ENCODE assay signal across 22 mouse cellular contexts in the genomic region with DNA sequence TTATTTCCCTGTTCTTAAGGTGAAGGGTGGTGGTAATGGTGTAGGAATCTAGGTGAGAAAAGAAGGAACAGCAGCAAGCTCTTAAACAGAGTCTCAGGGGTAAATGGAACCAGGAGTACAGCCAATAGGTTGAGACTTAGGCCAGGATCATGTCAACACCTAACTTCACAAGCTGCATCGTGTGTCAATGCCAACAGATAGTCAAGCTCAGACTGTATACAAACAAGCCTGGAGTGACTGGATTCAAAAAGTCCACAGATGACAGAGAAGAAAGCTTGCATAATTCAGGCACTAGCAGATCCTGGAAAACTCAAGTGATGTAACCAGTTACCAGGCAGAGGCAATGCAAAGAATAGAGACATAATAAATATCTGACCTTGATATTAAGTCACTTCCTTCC.
DNase-seq lines count a peak whose midpoint lies in the region; ATAC-seq and TF ChIP-seq lines count a peak whose summit lies in the region.
"Had no signal": no experiment of that assay in that cellular context is flagged by ENCODE, and none has a peak within 500 bp of the region (broad histone marks: within the 10 kb centered on the region; RNA-seq: fewer than 3 reads in every experiment).

No protein-coding gene starts in this region.

- no peak for TF ChIP-seq CTCF in gastrocnemius, adult 2 months (IDR thresholded peaks at IDR 0.05)
- no peak for TF ChIP-seq CTCF in liver, postnatal 0 days (IDR thresholded peaks at IDR 0.05; ENCODE audit: low read depth)

- WGBS in liver, postnatal 0 days (ENCODE audit: insufficient replicate concordance) = 50% methylated on average over 1 of the region's 1 CpGs
- WGBS in liver, embryonic 12.5 days (ENCODE audit: insufficient replicate concordance) = 54% methylated on average over 1 of the region's 1 CpGs

- ATAC-seq in liver, postnatal 0 days = peak; percentile 79
- ATAC-seq in liver, embryonic 12.5 days = no peak
- no peak for ATAC-seq in erythroblast, adult 5-6 weeks (replicated peaks; ENCODE audit: low FRiP score, poor library complexity, severe bottlenecking)
- ATAC-seq: intestine, embryonic 15.5 days had no signal

- no peaks in the 10 kb centered on the region for H3K9me3 ChIP-seq in liver, postnatal 0 days (ENCODE audit: low read length)
- no peaks in the 10 kb centered on the region for H3K9me3 ChIP-seq in liver, embryonic 12.5 days (replicated peaks)
- H3K9me3 ChIP-seq: hindbrain, embryonic 15.5 days; intestine, embryonic 15.5 days; limb, embryonic 10.5 days; liver, embryonic 13.5 days; midbrain, embryonic 12.5 days had no signal

- H3K9ac ChIP-seq in liver, postnatal 0 days (replicated peaks) = no peak overlapping the region
- no peak overlapping the region for H3K9ac ChIP-seq in liver, embryonic 12.5 days
- H3K9ac ChIP-seq: hindbrain, embryonic 15.5 days; intestine, embryonic 15.5 days; liver, embryonic 13.5 days; midbrain, embryonic 12.5 days had no signal

- intact Hi-C loops in gastrocnemius, adult 2 months (cut with DNase I) = loop anchor here (1.0 kb wide), 1 partner anchor 38 kb away; no protein-coding TSS in a partner anchor
- intact Hi-C loops in heart, postnatal 10 days (cut with DNase I) = loop anchor here (1.0 to 2.0 kb wide), 2 partner anchors 22 to 91 kb away; no protein-coding TSS in a partner anchor

- no peak for TF ChIP-seq EP300 in liver, postnatal 0 days (IDR thresholded peaks at IDR 0.05; ENCODE audit: low read depth)

- no peak overlapping the region for H3K4me3 ChIP-seq in gastrocnemius, adult 2 months
- H3K4me3 ChIP-seq in liver, postnatal 0 days (ENCODE audit: low read depth, low read length) = no peak overlapping the region
- H3K4me3 ChIP-seq in liver, embryonic 12.5 days = no peak overlapping the region
- H3K4me3 ChIP-seq: hindbrain, embryonic 15.5 days; intestine, embryonic 15.5 days; limb, embryonic 10.5 days; liver, embryonic 13.5 days; midbrain, embryonic 12.5 days; myocyte had no signal

- peak; percentile 38 for DNase-seq in gastrocnemius, adult 2 months
- no peak for DNase-seq in gastrocnemius, adult 8-10 months (ENCODE audit: low spot score in 2 of 2)
- DNase-seq in liver, postnatal 0 days = no peak
- peak; percentile 52 for DNase-seq in adipocyte (ENCODE audit: low spot score)
- DNase-seq in heart, postnatal 10 days = peak; percentile 76 to 83
- DNase-seq in Muller cell, postnatal 12 days (ENCODE audit: inconsistent ontology term) = no peak
- DNase-seq: adrenal gland, adult 8-10 months; cerebellum, adult 11-12 months; cerebellum, postnatal 14 days; embryo, embryonic 11 days; gastrocnemius, postnatal 10 days; kidney, postnatal 4 days; liver, embryonic 13.5 days; spleen, adult 18-20 months; thymus, postnatal 36 days had no signal

- H3K4me2 ChIP-seq in liver, postnatal 0 days (ENCODE audit: low read depth, low read length) = no peak overlapping the region
- no peak overlapping the region for H3K4me2 ChIP-seq in liver, embryonic 12.5 days
- H3K4me2 ChIP-seq: hindbrain, embryonic 15.5 days; intestine, embryonic 15.5 days; liver, embryonic 13.5 days; midbrain, embryonic 12.5 days had no signal

- no peaks in the 10 kb centered on the region for H3K4me1 ChIP-seq in liver, postnatal 0 days (ENCODE audit: insufficient read depth)
- no peaks in the 10 kb centered on the region for H3K4me1 ChIP-seq in liver, embryonic 12.5 days
- H3K4me1 ChIP-seq: hindbrain, embryonic 15.5 days; intestine, embryonic 15.5 days; limb, embryonic 10.5 days; liver, embryonic 13.5 days; midbrain, embryonic 12.5 days had no signal

- no peaks in the 10 kb centered on the region for H3K36me3 ChIP-seq in liver, postnatal 0 days (replicated peaks; ENCODE audit: insufficient read depth, low read length)
- no peaks in the 10 kb centered on the region for H3K36me3 ChIP-seq in liver, embryonic 12.5 days
- H3K36me3 ChIP-seq: hindbrain, embryonic 15.5 days; intestine, embryonic 15.5 days; limb, embryonic 10.5 days; liver, embryonic 13.5 days; midbrain, embryonic 12.5 days had no signal

- H3K27ac ChIP-seq in gastrocnemius, adult 2 months = peak overlapping the region; percentile 89
- H3K27ac ChIP-seq in liver, postnatal 0 days (ENCODE audit: low read depth) = peak overlapping the region; percentile 36; the same call in 1 of the 2 replicates
- no peak overlapping the region for H3K27ac ChIP-seq in liver, embryonic 12.5 days
- H3K27ac ChIP-seq: hindbrain, embryonic 15.5 days; intestine, embryonic 15.5 days; limb, embryonic 10.5 days; liver, embryonic 13.5 days; midbrain, embryonic 12.5 days had no signal

- no peaks in the 10 kb centered on the region for H3K27me3 ChIP-seq in liver, postnatal 0 days (ENCODE audit: insufficient read depth, low read length)
- H3K27me3 ChIP-seq in liver, embryonic 12.5 days (replicated peaks) = no peaks in the 10 kb centered on the region
- H3K27me3 ChIP-seq: hindbrain, embryonic 15.5 days; intestine, embryonic 15.5 days; liver, embryonic 13.5 days; midbrain, embryonic 12.5 days had no signal

Comparison
In these comparisons a context has a peak if more than half of its experiments do, and no peak if none do; other contexts are left out.
1. DNase-seq: peak in gastrocnemius, adult 2 months (single experiment), adipocyte (single experiment) and heart, postnatal 10 days (2 of 2); none in gastrocnemius, adult 8-10 months (0 of 2), liver, postnatal 0 days (single experiment) and Muller cell, postnatal 12 days (single experiment).